Mouse (Mus musculus) midbrain, embryonic 14.5 days (tissue): ENCODE data around the gene Stk40. TPM values are rescaled to one million over a fixed set of nuclear protein-coding genes. Genes with fewer than 3 reads are reported as not detected.

Source experiments
- ATAC-seq: fragments of 200-750 bp; cut with Nextera tagmentation; 2 replicates; pipeline ENCODE4 v1.8.0; 2017; ENCODE audit warnings: moderate number of reproducible peaks, moderate library complexity; ENCODE audit not compliant: low FRiP score, low TSS enrichment
- DNase-seq: peaks from one replicate; pipeline ENCODE4 v3.0.0-alpha.2; 2015
- H3K27ac ChIP-seq: fragments of 300-500 bp; sonication (generic); replicated peaks from 2 replicates; pipeline ENCODE4 v1.5.1; 2014; ENCODE audit warnings: mild to moderate bottlenecking, low read depth, low read length, moderate library complexity
- H3K27me3 ChIP-seq: fragments of 300-500 bp; sonication (generic); 2 replicates; pipeline ENCODE4 v1.6.1; 2014; ENCODE audit warnings: low read length, control low read depth, mixed read lengths; ENCODE audit not compliant: control insufficient read depth, insufficient read depth
- H3K36me3 ChIP-seq: fragments of 300-500 bp; sonication (generic); 2 replicates; pipeline ENCODE4 v1.6.1; 2014; ENCODE audit warnings: low read length, control low read depth; ENCODE audit not compliant: control insufficient read depth, insufficient read depth
- H3K4me1 ChIP-seq: fragments of 300-500 bp; sonication (generic); 2 replicates; pipeline ENCODE4 v1.6.1; 2014; ENCODE audit warnings: mild to moderate bottlenecking, antibody characterized with exemption, low read length, control low read depth; ENCODE audit not compliant: control insufficient read depth, insufficient read depth
- H3K4me2 ChIP-seq: fragments of 300-500 bp; sonication (generic); 2 replicates; pipeline ENCODE4 v1.6.1; 2014; ENCODE audit warnings: mild to moderate bottlenecking, low read length, moderate library complexity
- H3K4me3 ChIP-seq: fragments of 300-500 bp; sonication (generic); replicated peaks from 2 replicates; pipeline ENCODE4 v1.5.1; 2014; ENCODE audit warnings: low read depth, low read length
- H3K9ac ChIP-seq: fragments of 300-500 bp; sonication (generic); replicated peaks from 2 replicates; pipeline ENCODE4 v1.6.1; 2014; ENCODE audit warnings: mild to moderate bottlenecking, low read length, moderate library complexity
- H3K9me3 ChIP-seq: fragments of 300-500 bp; sonication (generic); 2 replicates; pipeline ENCODE4 v1.6.1; 2016; ENCODE audit warnings: low read length, control low read depth, mixed read lengths; ENCODE audit not compliant: control insufficient read depth
- WGBS: fragments of 180-500 bp; shearing (Covaris S2); extraction: QIAGEN DNeasy Blood & Tissue Kit; methylation state at CpG from one replicate; pipeline ENCODE4 v1.1.7; 2014; 5-methylcytosine and 5-hydroxymethylcytosine counted together
- polyA plus RNA-seq: library from polyadenylated mRNA; unstranded; fragments of >200 nt; fragmentation: Nextera tagmentation; extraction: Ambion mirVana; gene quantifications from 2 replicates; pipeline ENCODE4 v1.2.1, GENCODE M21; 2014

Gene Stk40
- 21.1 and 29.4 TPM in 2 replicates for polyA plus RNA-seq

DNA sequence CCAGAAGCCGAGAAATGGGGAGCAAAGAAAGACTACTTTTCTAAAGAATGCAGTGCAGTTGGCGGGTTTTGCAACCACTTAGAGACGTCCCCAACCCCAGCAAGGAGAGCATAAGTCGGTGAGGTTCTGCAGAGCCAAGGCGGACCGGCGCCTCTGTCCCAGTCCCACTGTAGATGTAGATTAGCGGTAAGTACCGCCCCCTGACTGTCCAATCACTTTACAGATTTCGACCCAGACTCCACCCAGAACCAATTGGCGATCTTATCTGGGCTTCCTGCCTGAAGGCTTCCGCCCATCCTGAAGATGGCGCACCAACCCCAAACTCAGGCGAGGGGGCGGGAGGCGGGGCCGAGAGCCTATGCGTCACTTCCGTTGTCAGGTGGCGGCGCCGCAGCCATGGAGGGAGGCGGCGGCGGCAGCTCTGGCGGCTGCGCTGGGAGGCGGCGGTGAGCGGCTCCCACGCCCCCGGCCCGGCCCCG lies at the start of gene Stk40:
Gene Stk40 (plus strand): TSS at position 368 of the 479 bp plus-strand sequence.
- H3K4me2 ChIP-seq = peak within 1 kb of the TSS; percentile 96
- H3K4me1 ChIP-seq = peaks cover 49% of the 10 kb centered on the region
- DNase-seq = peak; percentile 98
- peak within 1 kb of the TSS; percentile 83 for H3K27ac ChIP-seq
- no peaks in the 10 kb centered on the region for H3K36me3 ChIP-seq
- H3K9ac ChIP-seq = peak within 1 kb of the TSS; percentile 83
- no peaks in the 10 kb centered on the region for H3K9me3 ChIP-seq
- H3K4me3 ChIP-seq = peak within 1 kb of the TSS; percentile 91
- WGBS = under 1% methylated on average over 33 of the region's 34 CpGs
- H3K27me3 ChIP-seq = no peaks in the 10 kb centered on the region
- ATAC-seq = peak; percentile 94

DNA sequence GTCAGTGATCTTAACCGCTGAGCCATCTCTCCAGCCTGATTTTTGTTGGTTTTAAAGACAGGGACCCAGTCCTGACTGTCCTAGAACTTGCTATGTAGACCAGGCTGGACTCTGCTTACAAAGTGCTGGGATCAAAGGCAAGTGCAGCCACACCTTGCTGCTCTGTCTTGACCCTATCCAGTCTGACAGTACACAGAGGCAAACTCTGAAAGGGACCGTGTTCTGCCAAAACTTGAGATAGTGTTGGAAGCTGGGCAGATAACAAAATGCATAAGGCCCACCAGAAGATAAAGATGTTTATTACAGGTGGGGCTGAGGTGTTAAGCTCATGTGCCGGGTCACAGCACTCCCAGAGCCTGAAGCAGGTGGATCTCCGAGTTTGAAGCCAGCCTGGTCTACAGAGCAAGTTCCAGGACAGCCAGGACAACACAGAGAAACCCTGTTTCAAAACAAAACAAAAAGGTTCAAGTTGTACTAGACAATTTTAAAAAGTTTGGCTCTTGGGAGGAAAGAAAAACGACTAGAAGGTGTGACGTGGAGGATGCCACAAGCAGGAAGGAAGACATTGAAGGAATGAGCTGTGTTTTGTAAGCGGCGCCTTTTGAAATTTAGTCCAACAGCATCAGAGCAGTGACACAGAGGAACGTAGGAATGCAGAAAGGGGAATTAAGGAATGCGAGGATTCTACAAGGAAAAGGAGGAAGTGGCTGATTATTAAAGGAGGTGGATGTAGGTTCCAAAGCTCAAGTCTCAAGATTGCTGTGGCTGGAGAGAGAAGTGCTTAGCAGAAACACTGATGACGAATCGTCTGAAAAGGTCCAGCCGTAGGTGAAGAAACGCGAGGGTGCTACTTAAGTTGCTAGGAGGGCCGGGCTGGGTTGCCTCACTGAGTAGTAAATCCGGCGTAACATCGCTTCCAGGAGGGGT lies 46.3 kb upstream of the Stk40 start:
- H3K9ac ChIP-seq = peak overlapping the region; percentile 39; the same call in 1 of the 2 replicates
- H3K4me1 ChIP-seq = peaks cover 10% of the 10 kb centered on the region
- H3K36me3 ChIP-seq = peaks cover 39% of the 10 kb centered on the region
- no peaks in the 10 kb centered on the region for H3K27me3 ChIP-seq
- DNase-seq = no peak
- peak overlapping the region; percentile 74 for H3K4me3 ChIP-seq
- H3K4me2 ChIP-seq = peak overlapping the region; percentile 72
- peak overlapping the region; percentile 14; the same call in 1 of the 2 replicates for H3K27ac ChIP-seq
- 16% methylated on average over 19 of the region's 19 CpGs for WGBS
- no peak for ATAC-seq
- H3K9me3 ChIP-seq = no peaks in the 10 kb centered on the region

DNA sequence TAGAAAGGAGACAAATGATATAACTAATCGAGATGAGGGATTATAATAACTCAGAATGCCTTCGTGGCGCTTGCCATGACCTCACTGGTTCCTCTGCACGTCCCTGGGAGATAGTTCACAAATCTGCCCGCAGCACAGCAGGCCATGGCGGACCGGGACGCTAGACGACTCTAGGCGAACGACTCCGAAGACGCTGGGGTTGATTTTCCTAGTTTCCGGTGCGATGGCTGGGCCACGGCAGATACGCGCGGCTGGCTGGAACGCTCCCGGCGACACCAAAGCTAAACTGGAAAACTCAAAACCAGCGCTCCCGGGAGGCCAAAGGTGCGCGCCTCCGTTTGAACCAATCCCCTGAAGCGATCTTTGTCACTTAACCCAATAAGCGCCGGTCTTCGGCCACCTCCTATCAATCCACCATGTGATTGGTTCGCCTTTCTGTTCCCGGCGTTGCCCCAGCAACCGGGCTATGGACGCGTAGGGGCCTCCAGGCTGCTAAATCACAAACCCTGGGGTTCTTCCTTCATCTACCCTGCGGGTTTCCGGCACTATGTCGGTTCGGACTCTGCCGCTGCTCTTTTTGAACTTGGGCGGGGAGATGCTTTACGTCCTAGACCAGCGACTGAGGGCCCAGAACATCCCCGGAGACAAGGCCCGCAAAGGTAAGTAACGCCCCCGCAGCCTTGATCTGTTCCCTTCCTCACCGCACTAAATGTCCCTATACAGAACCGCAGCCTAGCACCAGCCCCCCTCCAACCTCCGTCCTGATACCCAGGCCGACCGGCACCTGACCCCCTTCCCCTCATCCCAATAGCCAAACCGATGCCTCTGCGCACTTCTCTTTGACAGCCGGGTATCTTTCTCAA lies 45.4 kb upstream of the Stk40 start, which contains the start of gene Oscp1:
Gene Oscp1 (plus strand): TSS at position 432 of the 863 bp plus-strand sequence.
- Histone ChIP-seq H3K27ac (peak within 1 kb of the TSS; percentile 57), H3K27me3 (no peaks in the 10 kb centered on the region), H3K9ac (peak within 1 kb of the TSS; percentile 75), H3K4me3 (peak within 1 kb of the TSS; percentile 74), H3K36me3 (peaks cover 31% of the 10 kb centered on the region), H3K4me2 (peak within 1 kb of the TSS; percentile 72), H3K9me3 (no peaks in the 10 kb centered on the region), H3K4me1 (peaks cover 10% of the 10 kb centered on the region)
- peak; percentile 97 for DNase-seq
- WGBS = under 1% methylated on average over 57 of the region's 57 CpGs
- ATAC-seq = peak; percentile 96

DNA sequence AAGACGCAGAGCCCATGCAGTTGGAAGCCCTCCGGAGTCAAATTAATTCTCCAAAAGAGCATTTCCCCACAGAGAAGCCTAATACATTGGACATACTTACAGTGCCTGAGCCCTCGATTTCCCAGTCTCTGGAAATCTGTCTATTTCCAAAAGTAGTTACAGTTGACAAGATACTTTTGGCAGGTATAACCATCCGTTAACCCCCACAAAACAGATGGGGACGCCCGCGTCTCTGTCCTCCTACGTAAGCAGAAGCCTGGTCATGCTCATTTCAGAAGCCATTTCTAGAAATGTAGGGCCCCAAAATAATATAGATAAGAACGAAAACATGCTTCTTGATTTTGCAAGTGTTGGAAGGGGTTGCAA lies 44.8 kb upstream of the Stk40 start:
- DNase-seq (no peak), ATAC-seq (no peak)
- Histone ChIP-seq H3K4me3 (peak overlapping the region; percentile 74), H3K4me1 (peaks cover 10% of the 10 kb centered on the region), H3K36me3 (peaks cover 25% of the 10 kb centered on the region), H3K27me3 (no peaks in the 10 kb centered on the region), H3K27ac (peak overlapping the region; percentile 57), H3K9ac (peak overlapping the region; percentile 75), H3K4me2 (peak overlapping the region; percentile 72), H3K9me3 (no peaks in the 10 kb centered on the region)
- WGBS = 31% methylated on average over 9 of the region's 9 CpGs

DNA sequence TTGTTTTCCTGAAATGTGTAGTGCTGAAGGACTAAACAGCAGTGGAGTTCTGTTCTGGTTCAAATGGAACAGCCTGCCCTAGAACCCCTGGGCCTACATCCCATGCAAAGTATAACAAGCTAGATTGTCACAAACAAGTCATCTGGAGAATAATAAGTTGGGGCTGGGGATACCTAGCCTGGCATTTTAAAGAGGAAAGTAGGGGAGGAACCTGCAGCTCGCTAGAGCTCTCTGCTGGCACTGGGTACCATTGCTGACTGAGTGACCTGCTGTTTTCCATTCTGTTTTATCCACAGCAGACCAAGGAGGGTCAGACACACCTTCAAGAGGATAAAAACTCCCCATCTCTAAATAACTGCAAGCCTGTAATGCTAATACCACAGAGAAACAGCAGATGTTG lies 40.9 kb upstream of the Stk40 start:
- no peaks in the 10 kb centered on the region for H3K36me3 ChIP-seq

DNA sequence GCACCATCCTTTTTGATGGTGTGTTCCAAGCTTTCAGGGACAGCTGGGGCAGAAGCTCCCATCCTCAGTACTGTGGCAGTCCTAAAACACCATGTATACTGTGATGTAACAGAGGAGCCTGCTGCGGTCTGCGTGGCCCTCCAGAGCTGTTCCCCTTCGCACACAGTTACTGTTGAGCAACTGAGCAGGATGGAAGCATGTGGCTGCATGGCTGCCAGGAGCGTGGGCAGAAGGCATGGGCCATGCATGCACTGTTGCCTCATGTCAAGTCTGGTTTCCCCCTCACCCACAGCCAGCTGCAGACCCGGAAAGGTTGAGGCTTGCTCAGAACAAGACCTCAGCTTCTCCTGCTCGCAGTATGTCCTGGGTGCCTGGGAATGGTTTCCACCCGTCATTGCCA lies 38.5 kb upstream of the Stk40 start:
- DNase-seq (no peak), ATAC-seq (no peak)
- Histone ChIP-seq H3K4me3 (no peak overlapping the region), H3K4me1 (no peaks in the 10 kb centered on the region), H3K9me3 (no peaks in the 10 kb centered on the region), H3K27me3 (no peaks in the 10 kb centered on the region), H3K9ac (no peak overlapping the region), H3K4me2 (no peak overlapping the region), H3K36me3 (no peaks in the 10 kb centered on the region), H3K27ac (no peak overlapping the region)
- 90% methylated on average over 7 of the region's 7 CpGs for WGBS

More for the DNA sequence above, 40.9 kb upstream of the Stk40 start:
- DNase-seq (no peak), ATAC-seq (no peak)
- H3K27ac ChIP-seq = no peak overlapping the region
- H3K4me1 ChIP-seq = peaks cover 9% of the 10 kb centered on the region
- no peak overlapping the region for H3K4me2 ChIP-seq
- 53% methylated on average over 1 of the region's 1 CpGs for WGBS
- no peak overlapping the region for H3K4me3 ChIP-seq
- no peaks in the 10 kb centered on the region for H3K27me3 ChIP-seq
- no peaks in the 10 kb centered on the region for H3K9me3 ChIP-seq
- H3K9ac ChIP-seq = no peak overlapping the region

DNA sequence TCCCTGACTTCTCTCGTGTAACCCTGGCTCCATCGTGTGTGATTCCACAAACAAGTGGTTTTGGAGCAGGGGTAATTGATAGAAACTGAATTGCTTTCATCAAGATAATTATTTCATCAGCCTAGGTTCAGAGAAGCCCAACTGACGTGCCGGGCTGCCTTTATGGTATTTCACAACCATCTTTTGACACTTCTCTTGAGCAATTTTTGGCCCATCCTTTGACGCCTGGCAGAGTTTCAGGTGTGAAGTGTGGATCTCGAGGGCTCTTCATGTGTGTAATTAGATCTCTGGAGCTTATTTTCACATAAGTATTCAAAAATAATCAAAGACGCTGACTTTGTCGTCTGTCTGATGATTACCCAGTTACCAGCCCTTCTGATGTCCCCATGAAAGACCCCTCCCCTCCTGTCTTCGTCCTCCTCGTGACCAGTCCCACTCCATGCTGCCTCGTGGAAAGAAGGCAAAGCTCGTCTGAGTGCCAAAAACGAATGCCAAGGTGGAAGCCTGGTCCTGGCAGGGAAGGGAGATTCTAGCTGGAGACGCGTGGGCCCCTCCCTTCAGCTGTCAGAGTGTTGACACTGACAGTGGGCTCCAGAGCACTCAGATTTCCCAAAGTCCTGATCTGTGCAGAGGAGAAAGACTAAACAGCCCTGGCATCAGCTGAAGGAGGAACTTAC lies 36.2 kb upstream of the Stk40 start:
- no peak for ATAC-seq
- Histone ChIP-seq H3K9ac (no peak overlapping the region), H3K36me3 (no peaks in the 10 kb centered on the region), H3K9me3 (no peaks in the 10 kb centered on the region), H3K4me1 (no peaks in the 10 kb centered on the region), H3K4me3 (no peak overlapping the region), H3K4me2 (no peak overlapping the region), H3K27me3 (no peaks in the 10 kb centered on the region), H3K27ac (no peak overlapping the region)
- DNase-seq = no peak
- WGBS = 80% methylated on average over 15 of the region's 15 CpGs

DNA sequence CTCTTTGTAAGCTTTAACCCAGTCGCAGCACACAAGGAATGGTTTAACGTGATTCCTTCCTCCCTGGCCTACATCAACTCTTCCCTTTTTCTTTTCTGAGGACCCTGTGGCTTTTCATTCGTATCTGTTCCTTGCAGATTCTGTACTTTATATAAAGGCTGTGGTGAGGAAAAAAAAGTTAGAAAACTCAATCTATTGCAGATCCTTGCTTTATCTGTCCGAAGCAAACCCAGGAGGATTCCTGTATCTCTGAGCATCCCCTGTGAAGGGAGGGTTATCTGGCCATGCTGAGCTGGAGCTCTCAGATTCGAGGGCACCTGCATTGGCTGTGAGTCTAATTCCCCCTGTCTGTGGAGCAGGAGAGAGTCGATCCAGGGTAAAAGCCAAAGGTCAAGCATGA lies 34.9 kb upstream of the Stk40 start:
- H3K9ac ChIP-seq = no peak overlapping the region
- no peak for DNase-seq
- H3K27me3 ChIP-seq = no peaks in the 10 kb centered on the region
- H3K4me2 ChIP-seq = no peak overlapping the region
- ATAC-seq = no peak
- H3K4me3 ChIP-seq = no peak overlapping the region
- no peak overlapping the region for H3K27ac ChIP-seq
- no peaks in the 10 kb centered on the region for H3K36me3 ChIP-seq
- H3K4me1 ChIP-seq = no peaks in the 10 kb centered on the region
- WGBS = 87% methylated on average over 6 of the region's 6 CpGs
- H3K9me3 ChIP-seq = no peaks in the 10 kb centered on the region
